Mouse (Mus musculus): Measurements from ENCODE around the gene 5730596B20Rik. TPM values are rescaled to one million over a fixed set of nuclear protein-coding genes. Genes with fewer than 3 reads are reported as not detected.

The 5730596B20Rik gene
- polyA plus RNA-seq, 1 experiment = not detected

- Histone ChIP-seq H3K9ac (ENCODE audit: low read depth, poor library complexity, severe bottlenecking) (peak overlapping the region; percentile 90), H3K4me3 (ENCODE audit: low read depth, low read length) (peak overlapping the region; percentile 89), H3K27me3 (ENCODE audit: control insufficient read depth, insufficient read depth, low read length, poor library complexity, severe bottlenecking) (peaks cover 17% of the 10 kb centered on the region), H3K9me3 (replicated peaks; ENCODE audit: control insufficient read depth, insufficient read depth, low read length, poor library complexity, severe bottlenecking) (no peaks in the 10 kb centered on the region), H3K27ac (ENCODE audit: insufficient read depth, low read length) (no peak overlapping the region), H3K4me1 (ENCODE audit: control insufficient read depth, insufficient read depth, low read length) (peaks cover 5% of the 10 kb centered on the region), H3K36me3 (ENCODE audit: control insufficient read depth, insufficient read depth, low read length, poor library complexity, severe bottlenecking) (no peaks in the 10 kb centered on the region)
- no peak for TF ChIP-seq CTCF (IDR thresholded peaks at IDR 0.05; ENCODE audit: low read depth, low read length)
- no peak for TF ChIP-seq POLR2A (IDR thresholded peaks at IDR 0.05; ENCODE audit: insufficient read depth, low read length)
- TF ChIP-seq EP300 (IDR thresholded peaks at IDR 0.05; ENCODE audit: insufficient read depth, low read depth, low read length) = no peak
Measured at GRCm38 (mm10) chr6:52157466-52158275, 19.6 kb upstream of the 5730596B20Rik start.

GRCm38 (mm10) chr6:52158276-52159051, 18.8 kb upstream of the 5730596B20Rik start, which contains the start of gene Hoxa1:
Gene Hoxa1, minus strand, starts transcription at chr6:52158317.
- Histone ChIP-seq H3K4me1 (ENCODE audit: control insufficient read depth, insufficient read depth, low read length) (peaks cover 7% of the 10 kb centered on the region), H3K9ac (ENCODE audit: low read depth, poor library complexity, severe bottlenecking) (peak within 1 kb of the TSS; percentile 90), H3K27me3 (ENCODE audit: control insufficient read depth, insufficient read depth, low read length, poor library complexity, severe bottlenecking) (peaks cover 21% of the 10 kb centered on the region), H3K4me3 (ENCODE audit: low read depth, low read length) (peak within 1 kb of the TSS; percentile 89), H3K36me3 (ENCODE audit: control insufficient read depth, insufficient read depth, low read length, poor library complexity, severe bottlenecking) (no peaks in the 10 kb centered on the region), H3K9me3 (replicated peaks; ENCODE audit: control insufficient read depth, insufficient read depth, low read length, poor library complexity, severe bottlenecking) (no peaks in the 10 kb centered on the region), H3K27ac (ENCODE audit: insufficient read depth, low read length) (no peak within 1 kb of the TSS)
- TF ChIP-seq POLR2A (IDR thresholded peaks at IDR 0.05; ENCODE audit: insufficient read depth, low read length) (no peak), EP300 (IDR thresholded peaks at IDR 0.05; ENCODE audit: insufficient read depth, low read depth, low read length) (peak; percentile 77; the same call in 1 of the 2 replicates), CTCF (IDR thresholded peaks at IDR 0.05; ENCODE audit: low read depth, low read length) (no peak)

GRCm38 (mm10) chr6:52159164-52159761, 18.0 kb upstream of the 5730596B20Rik start:
- Histone ChIP-seq H3K4me1 (ENCODE audit: control insufficient read depth, insufficient read depth, low read length) (peaks cover 7% of the 10 kb centered on the region), H3K27ac (ENCODE audit: insufficient read depth, low read length) (no peak overlapping the region), H3K36me3 (ENCODE audit: control insufficient read depth, insufficient read depth, low read length, poor library complexity, severe bottlenecking) (no peaks in the 10 kb centered on the region), H3K4me3 (ENCODE audit: low read depth, low read length) (peak overlapping the region; percentile 89), H3K9me3 (replicated peaks; ENCODE audit: control insufficient read depth, insufficient read depth, low read length, poor library complexity, severe bottlenecking) (no peaks in the 10 kb centered on the region), H3K27me3 (ENCODE audit: control insufficient read depth, insufficient read depth, low read length, poor library complexity, severe bottlenecking) (peaks cover 25% of the 10 kb centered on the region), H3K9ac (ENCODE audit: low read depth, poor library complexity, severe bottlenecking) (peak overlapping the region; percentile 90)
- TF ChIP-seq CTCF (IDR thresholded peaks at IDR 0.05; ENCODE audit: low read depth, low read length) = no peak
- no peak for TF ChIP-seq EP300 (IDR thresholded peaks at IDR 0.05; ENCODE audit: insufficient read depth, low read depth, low read length)
- TF ChIP-seq POLR2A (IDR thresholded peaks at IDR 0.05; ENCODE audit: insufficient read depth, low read length) = no peak

GRCm38 (mm10) chr6:52159979-52160378, 17.3 kb upstream of the 5730596B20Rik start:
- no peak overlapping the region for H3K9ac ChIP-seq (ENCODE audit: low read depth, poor library complexity, severe bottlenecking)
- no peaks in the 10 kb centered on the region for H3K9me3 ChIP-seq (replicated peaks; ENCODE audit: control insufficient read depth, insufficient read depth, low read length, poor library complexity, severe bottlenecking)
- H3K36me3 ChIP-seq (ENCODE audit: control insufficient read depth, insufficient read depth, low read length, poor library complexity, severe bottlenecking) = no peaks in the 10 kb centered on the region
- H3K27ac ChIP-seq (ENCODE audit: insufficient read depth, low read length) = no peak overlapping the region
- peaks cover 7% of the 10 kb centered on the region for H3K4me1 ChIP-seq (ENCODE audit: control insufficient read depth, insufficient read depth, low read length)
- H3K4me3 ChIP-seq (ENCODE audit: low read depth, low read length) = no peak overlapping the region
- H3K27me3 ChIP-seq (ENCODE audit: control insufficient read depth, insufficient read depth, low read length, poor library complexity, severe bottlenecking) = peaks cover 32% of the 10 kb centered on the region
- TF ChIP-seq POLR2A (IDR thresholded peaks at IDR 0.05; ENCODE audit: insufficient read depth, low read length) (no peak), EP300 (IDR thresholded peaks at IDR 0.05; ENCODE audit: insufficient read depth, low read depth, low read length) (no peak), CTCF (IDR thresholded peaks at IDR 0.05; ENCODE audit: low read depth, low read length) (no peak)

GRCm38 (mm10) chr6:52160511-52161335, 16.6 kb upstream of the 5730596B20Rik start:
- Histone ChIP-seq H3K27me3 (ENCODE audit: control insufficient read depth, insufficient read depth, low read length, poor library complexity, severe bottlenecking) (peaks cover 34% of the 10 kb centered on the region), H3K27ac (ENCODE audit: insufficient read depth, low read length) (no peak overlapping the region), H3K4me1 (ENCODE audit: control insufficient read depth, insufficient read depth, low read length) (peaks cover 7% of the 10 kb centered on the region), H3K9me3 (replicated peaks; ENCODE audit: control insufficient read depth, insufficient read depth, low read length, poor library complexity, severe bottlenecking) (no peaks in the 10 kb centered on the region), H3K36me3 (ENCODE audit: control insufficient read depth, insufficient read depth, low read length, poor library complexity, severe bottlenecking) (no peaks in the 10 kb centered on the region), H3K9ac (ENCODE audit: low read depth, poor library complexity, severe bottlenecking) (no peak overlapping the region), H3K4me3 (ENCODE audit: low read depth, low read length) (no peak overlapping the region)
- TF ChIP-seq EP300 (IDR thresholded peaks at IDR 0.05; ENCODE audit: insufficient read depth, low read depth, low read length) (no peak), POLR2A (IDR thresholded peaks at IDR 0.05; ENCODE audit: insufficient read depth, low read length) (no peak), CTCF (IDR thresholded peaks at IDR 0.05; ENCODE audit: low read depth, low read length) (no peak)

Measured in ES-Bruce4 (cell line).